Mouse (Mus musculus) ES-Bruce4 (cell line): ENCODE measurements around the gene Sept11. TPM values are rescaled to one million over a fixed set of nuclear protein-coding genes. Genes with fewer than 3 reads are reported as not detected.

Experiments used
- H3K27ac ChIP-seq: 2 replicates; pipeline ENCODE4 v1.5.1; 2012; ENCODE audit warnings: low read length, inconsistent platforms; ENCODE audit not compliant: insufficient read depth
- H3K27me3 ChIP-seq: 2 replicates; pipeline ENCODE4 v1.6.1; 2012; ENCODE audit warnings: mild to moderate bottlenecking, low read length, inconsistent platforms; ENCODE audit not compliant: control insufficient read depth, poor library complexity, insufficient read depth, severe bottlenecking
- H3K36me3 ChIP-seq: 2 replicates; pipeline ENCODE4 v1.6.1; 2012; ENCODE audit warnings: inconsistent platforms, mild to moderate bottlenecking, low read length, moderate library complexity; ENCODE audit not compliant: control insufficient read depth, poor library complexity, insufficient read depth, severe bottlenecking
- H3K4me1 ChIP-seq: one replicate; pipeline ENCODE4 v1.8.1; 2011; ENCODE audit warnings: low read length; ENCODE audit not compliant: control insufficient read depth, insufficient read depth
- H3K4me3 ChIP-seq: 2 replicates; pipeline ENCODE4 v1.5.1; 2011; ENCODE audit warnings: low read depth, mild to moderate bottlenecking, low read length
- H3K9ac ChIP-seq: 2 replicates; pipeline ENCODE4 v1.6.1; 2012; ENCODE audit warnings: low read depth, mild to moderate bottlenecking, inconsistent platforms; ENCODE audit not compliant: poor library complexity, severe bottlenecking
- H3K9me3 ChIP-seq: replicated peaks from 2 replicates; pipeline ENCODE4 v1.6.1; 2012; ENCODE audit warnings: mild to moderate bottlenecking, low read length, inconsistent platforms; ENCODE audit not compliant: control insufficient read depth, poor library complexity, insufficient read depth, severe bottlenecking
- CTCF ChIP-seq: IDR thresholded peaks from one replicate; pipeline ENCODE4 v1.8.1; 2011; ENCODE audit warnings: low read depth, low read length
- EP300 ChIP-seq: IDR thresholded peaks from 2 replicates; pipeline ENCODE4 v1.6.1; 2011; ENCODE audit warnings: low read depth, low read length; ENCODE audit not compliant: insufficient read depth
- POLR2A ChIP-seq: IDR thresholded peaks from one replicate; pipeline ENCODE4 v1.8.1; 2011; ENCODE audit warnings: low read length; ENCODE audit not compliant: insufficient read depth
- polyA plus RNA-seq: library from polyadenylated mRNA; stranded (reverse); fragments of >200 nt; gene quantifications from 2 replicates; pipeline ENCODE4 v1.2.4, GENCODE M21; 2011; ENCODE audit warnings: low read depth; ENCODE audit not compliant: missing spikeins, insufficient read depth, insufficient read length

Sept11 gene
- 187 and 194 TPM in 2 replicates for polyA plus RNA-seq

- Histone ChIP-seq H3K27me3 (no peaks in the 10 kb centered on the region), H3K36me3 (no peaks in the 10 kb centered on the region), H3K9ac (peak within 1 kb of the TSS; percentile 93), H3K9me3 (no peaks in the 10 kb centered on the region), H3K27ac (peak within 1 kb of the TSS; percentile 17), H3K4me3 (peak within 1 kb of the TSS; percentile 70), H3K4me1 (peaks cover 2% of the 10 kb centered on the region)
- TF ChIP-seq EP300, result 0 out of 2 replicates have a peak, but pooled peaks have one; percentile 1
- TF ChIP-seq POLR2A, result peak; percentile 47
- TF ChIP-seq CTCF, result no peak
Measured at GRCm38 (mm10) chr5:93092857-93093622, at the start of gene Sept11. Sept11 (plus strand) TSS chr5:93093437.

- Histone ChIP-seq H3K9ac (peak overlapping the region; percentile 39), H3K36me3 (no peaks in the 10 kb centered on the region), H3K27ac (no peak overlapping the region), H3K4me1 (peaks cover 3% of the 10 kb centered on the region), H3K27me3 (peaks cover 12% of the 10 kb centered on the region; the same call in 1 of the 2 replicates), H3K4me3 (peak overlapping the region; percentile 78), H3K9me3 (no peaks in the 10 kb centered on the region)
- no peak for TF ChIP-seq CTCF
- TF ChIP-seq POLR2A, result no peak
- no peak for TF ChIP-seq EP300
Measured at GRCm38 (mm10) chr5:93043688-93044583, 49.3 kb upstream of the Sept11 start.

DNA sequence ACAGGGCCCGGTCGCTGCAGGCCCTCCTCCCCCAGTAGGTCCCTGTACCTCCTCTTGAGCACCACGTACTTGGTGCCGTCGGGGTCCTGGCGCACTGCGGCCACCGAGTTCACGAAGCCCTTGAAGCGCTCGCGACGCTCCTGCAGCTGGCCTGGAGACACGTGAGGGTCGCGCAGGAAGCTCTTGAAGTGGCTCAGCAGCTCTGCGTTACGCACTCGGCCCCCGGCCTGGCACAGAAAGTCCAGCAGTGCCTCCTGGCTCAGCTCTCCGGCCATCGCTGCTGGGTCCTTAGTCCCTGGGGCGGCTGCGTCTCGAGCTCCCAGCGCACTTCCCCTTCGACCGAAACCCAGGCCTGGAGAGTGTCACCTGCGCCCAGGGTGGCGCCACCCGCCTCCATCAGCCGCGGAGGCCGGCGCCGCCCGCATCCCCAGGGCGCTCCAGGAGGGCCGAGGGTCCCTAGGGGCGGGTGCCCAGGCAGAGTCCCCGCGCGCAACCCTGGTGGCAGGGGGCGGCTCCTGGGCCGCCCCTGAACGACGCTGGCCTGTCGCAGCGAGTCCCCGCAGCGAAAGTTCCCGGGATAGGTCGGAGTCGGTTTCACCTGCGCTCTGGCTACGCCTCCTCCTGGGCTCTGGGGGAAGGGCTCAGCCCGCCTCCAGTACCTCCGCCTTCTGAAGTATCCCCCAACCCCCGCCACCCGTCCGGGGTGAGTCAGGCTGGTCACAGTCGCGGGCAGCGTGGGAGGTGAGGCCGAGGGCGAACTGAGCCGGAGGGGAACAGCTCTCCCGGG, 48.5 kb upstream of the Sept11 start, which contains the start of gene Sowahb:
Gene Sowahb, minus strand, starts transcription at position 439 of the 787 bp plus-strand sequence.
- H3K27ac ChIP-seq, result no peak within 1 kb of the TSS
- H3K36me3 ChIP-seq, result no peaks in the 10 kb centered on the region
- H3K9me3 ChIP-seq, result no peaks in the 10 kb centered on the region
- H3K4me1 ChIP-seq, result peaks cover 3% of the 10 kb centered on the region
- H3K4me3 ChIP-seq, result peak within 1 kb of the TSS; percentile 78
- peaks cover 15% of the 10 kb centered on the region; the same call in 1 of the 2 replicates for H3K27me3 ChIP-seq
- TF ChIP-seq CTCF, result no peak
- TF ChIP-seq EP300, result no peak
- TF ChIP-seq POLR2A, result no peak
- peak within 1 kb of the TSS; percentile 39 for H3K9ac ChIP-seq

GRCm38 (mm10) chr5:93045371-93045714, 47.9 kb upstream of the Sept11 start:
- Histone ChIP-seq H3K9me3 (no peaks in the 10 kb centered on the region), H3K4me3 (peak overlapping the region; percentile 64), H3K27ac (no peak overlapping the region), H3K36me3 (no peaks in the 10 kb centered on the region), H3K9ac (peak overlapping the region; percentile 39; the same call in 1 of the 2 replicates), H3K27me3 (peaks cover 15% of the 10 kb centered on the region; the same call in 1 of the 2 replicates), H3K4me1 (no peaks in the 10 kb centered on the region)
- TF ChIP-seq POLR2A (no peak), EP300 (no peak), CTCF (no peak)

DNA sequence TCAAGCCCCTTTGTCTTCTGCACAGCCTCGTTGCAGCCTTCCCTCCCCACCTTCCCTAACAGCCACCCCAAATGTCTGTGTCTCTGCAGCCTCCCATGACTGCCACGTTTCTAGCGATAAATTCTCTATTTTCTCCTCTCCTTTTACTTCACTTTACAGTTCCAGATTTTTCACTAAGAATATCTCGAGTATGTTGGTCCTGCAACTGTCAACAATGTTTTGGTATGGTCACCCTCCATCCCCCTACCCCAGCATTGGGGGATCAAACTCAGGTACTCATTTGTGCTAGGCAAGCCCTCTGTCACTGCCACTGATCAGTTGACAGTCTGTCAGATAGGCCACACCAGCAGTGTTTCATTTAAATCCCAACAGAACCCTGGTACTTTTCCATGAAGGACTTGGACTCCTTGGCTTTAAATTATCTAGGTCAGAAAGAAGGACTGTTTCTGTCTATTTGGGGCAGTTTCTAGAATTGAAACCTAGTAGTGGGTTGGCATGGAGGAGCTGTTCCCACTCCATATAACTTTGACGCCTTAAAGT, 46.9 kb upstream of the Sept11 start:
- no peak overlapping the region for H3K27ac ChIP-seq
- H3K36me3 ChIP-seq, result no peaks in the 10 kb centered on the region
- peaks cover 15% of the 10 kb centered on the region; the same call in 1 of the 2 replicates for H3K27me3 ChIP-seq
- H3K4me3 ChIP-seq, result no peak overlapping the region
- H3K4me1 ChIP-seq, result no peaks in the 10 kb centered on the region
- no peaks in the 10 kb centered on the region for H3K9me3 ChIP-seq
- H3K9ac ChIP-seq, result no peak overlapping the region
- no peak for TF ChIP-seq EP300
- TF ChIP-seq POLR2A, result no peak
- no peak for TF ChIP-seq CTCF
